Mouse (Mus musculus) liver (tissue): Measurements from ENCODE around the gene 1700012P22Rik.

Experiments
- DNase-seq: peaks from one replicate; pipeline ENCODE4 v3.0.0-alpha.2; 2020; ENCODE audit warnings: mixed read lengths

The 1700012P22Rik gene

DNA sequence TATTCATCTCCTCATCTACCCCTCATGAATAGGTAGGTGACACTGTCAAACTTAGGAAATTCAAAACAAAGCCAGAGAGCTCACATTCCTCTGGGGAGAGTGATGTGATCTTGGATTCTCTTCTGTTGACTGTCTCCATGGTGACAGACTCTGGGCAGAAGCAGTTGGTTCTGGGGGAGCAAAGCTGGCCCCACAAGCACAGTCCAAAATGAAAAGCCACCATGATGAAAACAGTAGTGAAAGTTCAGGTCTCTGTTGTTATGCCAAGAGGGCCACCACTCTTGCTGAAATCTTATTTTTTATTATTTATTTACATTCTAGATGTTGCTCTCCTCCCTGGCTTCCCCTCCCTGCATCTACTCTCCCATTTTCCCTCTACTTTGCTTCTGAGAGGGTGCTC, at the start of gene 1700012P22Rik:
TSS of gene 1700012P22Rik (minus strand) at position 101 of the 400 bp plus-strand sequence.
- no peak for DNase-seq

DNA sequence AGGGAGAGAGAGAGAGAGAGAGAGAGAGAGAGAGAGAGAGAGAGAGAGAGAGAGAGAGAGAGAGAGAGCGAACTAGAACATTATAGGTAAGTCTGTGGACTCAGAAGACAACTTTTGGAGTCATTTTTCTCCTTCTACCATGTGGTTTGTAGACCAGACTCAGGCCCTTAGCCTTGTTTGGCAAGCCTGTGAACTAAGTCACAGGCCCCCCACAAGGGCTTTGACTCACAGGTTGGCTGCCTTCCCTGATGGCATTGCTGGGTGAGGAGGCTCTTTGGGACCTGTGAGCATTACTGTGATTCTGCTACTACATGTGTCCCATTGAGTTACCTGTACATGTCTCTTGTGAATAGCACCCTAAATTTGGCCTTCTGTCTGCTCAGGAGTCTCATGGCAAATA, 29.5 kb upstream of the 1700012P22Rik start:
- DNase-seq: no peak

DNA sequence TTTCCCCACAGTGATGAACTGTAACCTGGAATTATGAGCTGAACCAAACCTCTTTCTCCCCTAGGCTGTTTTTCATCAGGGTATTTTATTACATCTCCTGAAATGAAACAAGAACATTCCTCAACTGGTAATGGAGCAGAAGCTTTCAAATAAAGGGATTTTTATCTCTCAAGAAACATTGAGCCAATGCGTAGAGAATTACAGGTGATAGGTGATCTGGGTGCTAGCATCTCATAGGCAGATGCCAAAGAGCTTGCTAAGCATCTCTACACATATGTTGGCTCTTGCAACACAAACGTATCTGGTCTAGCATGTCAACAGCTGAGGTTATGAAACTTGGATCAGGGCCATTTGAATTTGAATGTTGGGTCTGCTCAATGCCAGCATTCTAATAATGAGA, 26.6 kb upstream of the 1700012P22Rik start:
- DNase-seq: no peak

DNA sequence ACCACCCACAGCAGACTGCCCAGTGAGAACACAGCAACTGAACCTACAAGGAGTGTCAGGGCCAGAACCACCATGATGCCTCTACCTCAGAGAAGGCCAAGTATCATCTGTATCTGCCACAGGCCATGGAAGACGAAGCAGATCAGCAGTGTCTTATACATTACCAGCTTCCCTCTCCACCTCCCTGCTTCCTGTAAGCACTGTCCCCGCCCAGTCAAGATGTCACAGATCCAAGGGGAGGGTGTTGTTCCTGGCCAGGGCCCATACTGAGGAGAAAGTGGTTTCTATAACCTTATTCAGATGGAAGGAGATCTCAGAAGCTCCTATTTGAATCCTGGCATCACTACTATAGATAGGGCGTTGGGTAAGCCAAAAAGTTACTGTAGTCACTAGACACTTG, 25.1 kb upstream of the 1700012P22Rik start, which contains the start of gene Aadacl3:
TSS of gene Aadacl3 (minus strand) at position 101 of the 400 bp plus-strand sequence.
- DNase-seq: no peak

DNA sequence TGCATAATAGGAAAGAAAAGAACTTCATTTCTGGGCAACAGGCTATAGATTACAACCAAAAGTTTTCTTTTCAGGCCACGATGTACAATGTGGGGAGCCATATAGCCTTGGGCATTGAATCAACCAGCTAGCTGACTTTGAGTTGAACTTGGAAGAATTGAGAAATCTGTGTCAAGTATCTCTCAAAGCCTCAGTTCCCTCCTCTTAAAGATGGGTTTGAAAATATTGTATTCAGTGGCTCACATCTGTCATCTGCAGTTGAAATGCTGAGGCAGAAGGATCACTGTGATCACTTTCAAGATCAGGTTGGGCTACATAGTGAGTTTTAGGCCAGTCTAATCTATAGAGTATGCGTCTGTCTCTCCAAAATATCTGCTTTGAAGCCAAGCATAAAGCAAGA, 14.6 kb upstream of the 1700012P22Rik start, which contains the start of gene Gm9944:
TSS of gene Gm9944 (minus strand) at position 101 of the 400 bp plus-strand sequence.
- DNase-seq: no peak

DNA sequence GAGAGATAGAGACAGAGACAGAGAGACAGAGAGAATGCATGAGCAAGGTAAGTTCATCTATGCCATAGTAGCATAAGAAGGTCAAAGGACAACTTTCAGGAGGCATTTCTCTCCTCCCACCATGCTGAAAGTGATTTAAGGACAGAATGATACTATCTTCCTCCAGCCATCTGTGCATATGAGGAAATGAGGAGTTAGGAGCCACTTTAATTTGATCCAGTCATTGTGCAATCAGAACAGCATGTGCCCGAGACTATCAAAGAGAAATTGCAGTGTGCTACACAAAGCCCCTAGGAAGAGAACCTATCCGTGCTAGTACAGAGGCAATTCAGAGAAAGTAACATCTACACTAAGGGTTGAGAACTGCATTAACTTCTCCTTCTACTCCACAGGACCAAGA, 10.0 kb upstream of the 1700012P22Rik start:
- no peak for DNase-seq

DNA sequence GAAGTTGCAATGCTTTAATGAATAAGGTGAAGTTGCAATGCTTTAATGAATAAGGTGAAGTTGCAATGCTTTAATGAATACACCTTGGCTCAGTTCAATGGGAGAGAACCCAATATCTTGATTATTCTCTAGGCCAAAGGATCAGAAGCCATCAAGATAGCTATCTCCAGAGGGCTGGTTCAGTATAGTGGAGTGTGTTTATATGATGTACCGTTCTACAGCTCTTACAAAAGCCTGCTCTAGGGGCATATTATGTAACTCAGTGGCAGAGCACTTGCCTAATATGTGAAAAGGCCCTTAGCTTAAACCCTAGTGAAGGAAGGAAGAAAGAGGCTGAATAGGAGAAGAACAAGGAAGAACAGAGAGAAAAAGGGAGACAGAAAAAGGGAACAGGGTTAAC, 3.0 kb upstream of the 1700012P22Rik start:
- no peak for DNase-seq

DNA sequence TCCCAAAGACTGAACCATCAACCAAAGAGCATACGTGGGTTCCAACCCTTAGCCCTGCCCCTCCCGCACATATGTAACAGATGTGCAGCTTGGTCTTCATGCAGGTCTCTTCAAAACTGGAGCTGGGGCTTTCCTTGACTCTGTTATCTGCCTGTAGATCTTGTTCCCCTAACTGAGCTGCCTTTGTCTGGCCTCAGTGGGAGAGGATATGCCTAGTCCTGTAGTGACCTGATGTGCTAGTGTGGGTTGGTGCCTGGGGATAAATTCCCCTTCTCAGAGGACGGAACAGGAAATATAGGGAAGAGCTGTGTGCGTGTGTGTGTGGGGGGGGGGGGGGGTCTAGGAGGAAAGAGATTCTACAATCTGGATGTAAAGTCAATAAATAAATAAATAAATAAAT, 2.5 kb upstream of the 1700012P22Rik start:
- DNase-seq: no peak

DNA sequence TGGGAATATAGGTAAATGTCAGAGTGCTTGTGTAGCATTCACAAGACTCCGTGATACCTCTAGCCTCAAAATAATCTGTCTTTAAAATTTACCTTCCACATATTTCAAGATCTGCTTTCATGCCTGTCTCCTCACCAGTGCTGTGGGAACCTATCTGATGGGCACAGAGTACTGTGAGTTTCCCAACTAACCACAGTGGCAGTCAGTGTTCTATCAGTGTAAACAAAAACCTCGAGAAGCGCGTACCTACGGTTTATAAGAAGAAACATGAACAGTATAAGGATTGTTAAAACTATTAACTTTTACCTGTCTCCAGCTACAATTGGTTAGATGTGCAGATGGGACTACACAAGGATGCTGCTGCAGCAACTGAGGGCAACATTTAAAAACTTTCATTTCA, 5.4 kb downstream of the 1700012P22Rik start:
- DNase-seq: no peak

DNA sequence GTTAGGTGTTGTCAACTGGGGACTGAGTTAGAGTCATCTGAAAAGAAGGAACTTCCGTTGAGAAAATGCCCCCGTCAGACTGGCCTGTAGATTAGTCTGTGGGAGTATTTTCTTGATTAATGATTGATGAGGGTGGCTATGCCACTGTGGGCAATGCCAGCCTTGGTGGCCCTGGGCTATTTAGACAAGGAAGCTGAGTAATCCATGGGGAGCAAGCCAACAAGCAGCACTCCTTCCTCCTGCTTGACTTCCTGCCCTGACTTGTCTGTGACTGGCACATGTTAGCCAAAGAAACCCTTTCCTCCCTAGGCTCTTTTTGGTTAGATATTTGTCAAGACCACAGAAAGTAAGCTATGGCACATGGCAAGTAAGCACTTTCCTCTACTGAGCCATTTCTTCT, 7.8 kb downstream of the 1700012P22Rik start:
- no peak for DNase-seq

DNA sequence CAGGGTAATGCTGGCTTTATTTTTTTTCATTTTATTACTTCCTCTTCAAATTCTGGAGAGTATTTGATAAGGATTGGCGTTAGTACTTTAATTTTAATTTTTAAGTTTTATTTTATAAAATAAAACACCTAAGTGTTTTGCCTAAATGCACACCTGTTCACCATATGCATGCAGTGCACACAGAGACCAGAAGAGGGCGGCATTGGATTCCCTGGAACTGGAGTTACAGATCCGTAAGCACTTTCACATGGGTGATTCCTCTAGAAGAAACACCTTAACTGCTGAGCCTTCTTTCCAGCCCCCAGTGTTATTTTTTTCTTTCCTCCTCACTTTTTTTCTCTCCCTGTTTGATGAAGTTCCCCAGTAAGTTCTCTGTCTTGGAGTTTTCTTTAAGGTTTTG, 9.7 kb downstream of the 1700012P22Rik start:
- DNase-seq: peak; percentile 4

DNA sequence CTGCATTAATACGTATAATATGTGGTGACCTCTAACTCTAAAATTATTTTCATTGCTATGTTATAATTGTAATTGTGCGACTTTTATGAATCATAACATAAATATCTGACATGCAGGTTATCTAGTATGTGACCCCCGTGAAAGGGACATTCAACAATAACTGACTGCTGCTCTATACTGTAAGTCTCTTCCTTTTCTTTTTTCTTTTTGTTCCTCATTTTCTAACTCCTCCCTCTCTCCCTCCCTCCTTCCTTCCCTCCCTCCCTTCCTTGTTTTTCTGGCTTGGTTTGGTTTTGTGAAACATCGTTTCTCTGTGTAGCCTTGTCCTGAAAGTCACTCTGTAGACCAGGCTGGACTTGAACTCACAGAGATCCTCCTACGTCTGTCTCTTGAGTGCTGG, 14.0 kb downstream of the 1700012P22Rik start:
- DNase-seq: no peak

DNA sequence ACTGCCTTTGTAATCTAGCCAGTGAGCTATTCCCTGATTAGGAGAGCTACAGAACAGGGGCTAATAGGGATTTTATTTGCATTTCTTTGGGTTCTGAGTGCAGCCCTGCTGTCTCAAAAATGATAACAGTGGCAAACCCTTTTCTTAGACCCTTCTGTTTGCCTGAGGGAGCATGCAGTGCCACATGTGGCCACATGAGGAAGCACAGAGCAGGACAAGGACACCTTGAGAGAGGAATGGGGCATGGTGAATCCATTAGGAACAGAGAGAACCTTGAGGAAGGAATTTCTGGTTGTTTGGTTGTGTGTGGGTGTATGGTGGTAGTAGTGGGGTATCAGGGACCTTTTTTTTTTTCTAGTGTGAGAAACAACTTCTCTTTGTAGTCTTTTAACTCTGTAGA, 17.9 kb downstream of the 1700012P22Rik start:
- DNase-seq: no peak

DNA sequence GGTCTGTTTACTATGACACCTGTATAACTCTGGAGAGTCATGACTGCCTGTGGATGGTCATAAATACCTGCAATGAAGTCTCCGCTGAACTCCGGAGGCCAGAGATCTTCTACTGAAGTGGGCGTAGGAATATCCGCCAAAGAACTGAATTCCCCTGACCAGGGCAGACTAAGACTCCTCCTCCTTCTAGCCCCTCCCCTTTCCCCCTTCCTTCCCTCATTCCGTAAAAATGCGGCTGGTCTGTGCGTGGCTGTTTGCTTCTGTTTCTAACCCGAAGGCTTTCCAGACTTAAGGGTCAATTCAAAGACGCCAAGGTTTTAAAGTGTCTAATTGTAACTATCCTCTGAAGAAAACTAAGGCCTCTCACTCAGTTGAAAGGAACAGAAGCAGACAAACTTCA, 30.3 kb downstream of the 1700012P22Rik start, which contains the start of gene Pramef12:
TSS of gene Pramef12 (minus strand) at position 175 of the 400 bp plus-strand sequence.
- no peak for DNase-seq

DNA sequence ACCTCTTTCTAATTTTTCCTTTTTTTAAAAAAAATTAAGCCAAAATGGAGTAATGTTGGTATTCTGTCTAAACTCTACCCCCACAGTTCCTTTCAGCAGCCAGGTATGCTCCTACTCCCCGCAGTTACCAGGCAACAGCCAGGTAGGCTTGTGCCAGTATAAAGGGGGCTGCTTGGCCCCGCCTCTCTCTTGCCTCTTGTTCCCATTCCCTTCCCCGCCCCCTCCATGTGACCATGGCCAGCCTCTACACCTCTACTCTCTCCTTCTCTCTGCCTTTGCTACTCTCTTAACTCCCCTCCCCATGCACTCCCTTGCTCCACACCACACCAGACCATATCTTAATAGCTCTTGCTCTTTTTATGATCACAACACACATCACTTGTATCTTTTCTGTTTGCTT, 32.3 kb downstream of the 1700012P22Rik start:
- DNase-seq: no peak

DNA sequence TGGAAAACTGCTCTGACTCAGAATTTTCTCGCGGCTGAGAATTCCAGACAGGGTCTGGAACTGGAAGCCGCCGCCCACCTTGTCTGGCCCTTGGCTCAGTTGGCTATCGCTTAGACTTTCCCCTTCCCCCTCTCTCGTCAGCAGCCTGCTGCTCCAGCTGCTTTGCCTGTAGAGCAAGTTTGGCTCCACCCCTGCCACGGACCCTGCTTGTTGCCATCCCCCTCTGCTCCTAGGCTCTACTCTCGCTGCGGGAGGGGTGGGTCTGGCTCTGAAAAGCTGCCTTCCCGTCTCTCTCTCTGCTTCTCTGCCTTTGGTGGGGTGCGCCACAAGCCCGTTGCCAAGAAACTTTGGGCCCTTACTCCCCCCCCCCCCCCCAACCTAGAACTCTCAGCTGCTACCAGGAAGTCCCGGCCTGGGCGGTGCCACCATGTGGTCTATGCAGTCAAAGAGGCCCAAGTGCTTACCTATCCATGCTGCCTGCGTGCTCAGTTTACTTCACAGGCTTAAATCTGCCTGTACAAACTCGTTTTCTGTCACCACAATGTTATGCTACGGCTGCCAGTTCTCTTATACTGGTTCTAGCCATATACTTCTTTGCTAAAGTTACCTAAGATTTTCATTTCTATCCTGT, 34.0 kb downstream of the 1700012P22Rik start:
- DNase-seq: peak; percentile 51

DNA sequence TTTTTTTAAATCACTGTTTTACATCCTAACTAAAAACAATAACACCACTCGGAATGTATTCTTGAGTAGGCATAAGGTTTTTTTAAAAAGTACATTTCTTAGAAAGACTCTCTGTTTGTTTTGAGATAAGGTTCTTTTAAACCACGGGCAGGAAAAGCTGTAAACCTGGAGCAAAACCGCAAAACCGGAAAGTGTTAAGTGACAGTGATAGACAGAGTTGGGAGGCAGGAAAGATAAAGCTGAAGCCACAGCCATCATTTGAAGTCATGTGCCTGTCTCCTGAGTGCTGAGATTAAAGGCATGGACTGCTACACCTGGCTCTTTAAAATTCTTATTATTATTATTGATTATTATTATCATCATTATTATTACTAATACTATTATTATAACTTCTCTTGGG, 35.9 kb downstream of the 1700012P22Rik start:
- no peak for DNase-seq

DNA sequence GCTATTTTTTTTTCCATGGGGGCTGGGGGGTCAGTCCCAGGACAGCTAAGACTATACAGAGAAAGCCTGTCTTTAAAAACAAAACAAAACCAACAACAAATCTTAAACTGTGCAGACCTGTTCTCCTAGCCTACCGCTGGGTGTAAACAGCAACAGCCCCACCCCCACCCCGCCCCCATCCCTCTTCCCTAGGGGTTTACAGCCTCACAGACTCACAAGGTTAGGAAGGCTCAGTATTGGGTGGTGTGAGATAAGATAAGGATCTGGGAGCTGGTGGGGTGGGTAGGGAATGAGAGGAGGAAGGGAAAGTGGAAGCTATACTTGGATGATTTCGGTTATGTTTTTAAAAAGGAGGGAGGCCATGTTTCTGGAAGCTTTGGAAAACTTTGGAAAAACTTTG, 42.3 kb downstream of the 1700012P22Rik start:
- no peak for DNase-seq

DNA sequence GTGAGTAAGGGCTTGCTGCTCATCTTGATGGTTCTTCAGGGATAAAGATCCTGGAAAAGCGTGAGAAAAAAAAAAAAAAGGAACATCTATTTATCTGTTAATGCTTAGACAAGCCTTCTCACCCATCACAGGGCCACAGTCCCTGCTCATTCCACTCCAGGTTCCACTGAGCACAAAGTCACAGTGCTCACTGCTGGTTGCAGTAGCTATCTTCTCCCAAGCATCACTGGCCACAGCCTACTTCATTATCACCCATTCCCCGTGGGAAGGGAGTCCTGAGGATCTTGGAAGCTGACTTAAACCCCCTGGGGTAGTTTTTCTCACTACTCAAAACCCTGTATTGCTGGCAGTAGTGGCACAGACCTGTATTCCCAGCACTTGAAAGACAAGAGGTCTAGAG, 60.7 kb downstream of the 1700012P22Rik start, which contains the start of gene Pramef20:
TSS of gene Pramef20 (minus strand) at position 23 of the 400 bp plus-strand sequence.
- no peak for DNase-seq
